Mouse (Mus musculus): ENCODE measurements at regions not wholly inside any gene's neighbourhood (a gene's known extent, or its start where the extent isn't known, plus 50 kb on each side); places are given as distances from the start of the nearest gene placed in this dataset.

GRCm38 (mm10) chr15:19473521-19473920 is 654.8 kb downstream of the Cdh10 start:
- no peak for TF ChIP-seq CTCF (IDR thresholded peaks at IDR 0.05)
- no peak for TF ChIP-seq EP300 (IDR thresholded peaks at IDR 0.05)
